Mouse (Mus musculus) kidney, postnatal 25 days (tissue): ENCODE measurements around the gene Ddx25.

Source experiments
- DNase-seq, 2 experiments: peaks; one replicate each; pipeline ENCODE4 v3.0.0; 2021; ENCODE audit warnings: mixed read lengths in 2 of 2

The Ddx25 gene

GRCm38 (mm10) chr9:35558257-35559008 lies at the start of gene Ddx25, which contains the start of gene Pus3:
Gene Ddx25, minus strand, starts transcription at chr9:35558528.
Gene Pus3, plus strand, starts transcription at chr9:35558595.
- DNase-seq: peak; percentile 7 to 40

GRCm38 (mm10) chr9:35607647-35608405 lies 49.5 kb upstream of the Ddx25 start:
- DNase-seq: no peak

DNA sequence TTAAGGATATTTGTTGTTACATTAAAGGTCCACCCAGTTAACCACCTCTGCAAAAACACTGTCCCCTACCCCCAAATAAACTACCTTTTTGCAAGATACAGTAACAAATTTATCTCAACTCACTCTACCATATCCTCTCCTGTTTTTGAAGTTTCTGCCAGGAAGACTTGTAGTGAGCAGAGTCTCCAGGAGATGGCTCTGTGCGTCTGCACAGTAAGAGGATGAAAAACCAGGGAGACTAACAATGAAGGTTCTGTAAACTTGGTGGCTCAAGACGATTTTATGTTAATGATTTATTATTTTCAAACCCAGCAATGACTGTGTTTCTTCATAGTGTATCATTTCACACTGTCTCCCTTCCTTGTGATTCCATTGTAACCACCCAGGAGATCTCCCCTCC lies 34.6 kb upstream of the Ddx25 start:
- DNase-seq: peak in 1 of 2 experiments; percentile 39

DNA sequence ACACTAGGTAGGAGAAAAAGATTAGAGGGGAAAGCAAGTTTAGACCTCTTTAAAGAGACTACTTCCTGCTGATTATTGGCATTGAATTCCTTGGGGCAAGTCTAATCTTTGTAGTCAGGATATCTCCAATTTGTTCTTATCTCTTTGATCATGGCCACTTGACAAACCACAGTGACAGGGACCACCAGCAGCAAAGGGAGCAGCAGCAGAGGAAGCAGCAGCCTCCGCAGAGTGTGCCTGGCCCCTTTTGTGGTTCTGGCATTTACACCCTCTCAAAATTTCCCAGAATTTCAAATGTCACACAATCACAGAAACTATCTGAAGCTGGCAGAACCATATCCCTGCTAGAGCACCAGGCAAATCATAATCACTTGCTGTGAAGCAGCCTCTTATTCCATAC lies 29.3 kb upstream of the Ddx25 start:
- no peak for DNase-seq

DNA sequence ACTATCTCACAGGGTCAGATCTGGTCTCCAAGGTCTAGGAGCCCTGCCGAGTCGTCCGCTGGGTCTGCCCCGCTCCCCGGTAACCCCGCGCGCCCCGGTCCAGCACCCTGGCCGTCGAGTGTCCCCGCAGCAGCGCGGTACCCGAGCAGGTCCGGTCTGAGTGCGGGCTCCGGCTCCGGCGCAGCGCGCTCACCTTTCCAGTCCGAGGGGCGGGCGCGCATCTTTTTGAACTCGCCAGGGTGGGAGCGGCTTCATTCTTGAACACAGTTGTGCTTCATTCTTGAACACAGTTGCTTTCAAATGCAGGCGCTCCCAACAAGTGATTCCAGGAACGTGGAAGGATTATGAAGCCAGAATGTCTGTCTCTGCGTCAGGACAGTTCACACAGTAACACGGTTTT lies 16.1 kb upstream of the Ddx25 start:
- no peak for DNase-seq

GRCm38 (mm10) chr9:35570663-35571062 lies 12.3 kb upstream of the Ddx25 start:
- DNase-seq: no peak

DNA sequence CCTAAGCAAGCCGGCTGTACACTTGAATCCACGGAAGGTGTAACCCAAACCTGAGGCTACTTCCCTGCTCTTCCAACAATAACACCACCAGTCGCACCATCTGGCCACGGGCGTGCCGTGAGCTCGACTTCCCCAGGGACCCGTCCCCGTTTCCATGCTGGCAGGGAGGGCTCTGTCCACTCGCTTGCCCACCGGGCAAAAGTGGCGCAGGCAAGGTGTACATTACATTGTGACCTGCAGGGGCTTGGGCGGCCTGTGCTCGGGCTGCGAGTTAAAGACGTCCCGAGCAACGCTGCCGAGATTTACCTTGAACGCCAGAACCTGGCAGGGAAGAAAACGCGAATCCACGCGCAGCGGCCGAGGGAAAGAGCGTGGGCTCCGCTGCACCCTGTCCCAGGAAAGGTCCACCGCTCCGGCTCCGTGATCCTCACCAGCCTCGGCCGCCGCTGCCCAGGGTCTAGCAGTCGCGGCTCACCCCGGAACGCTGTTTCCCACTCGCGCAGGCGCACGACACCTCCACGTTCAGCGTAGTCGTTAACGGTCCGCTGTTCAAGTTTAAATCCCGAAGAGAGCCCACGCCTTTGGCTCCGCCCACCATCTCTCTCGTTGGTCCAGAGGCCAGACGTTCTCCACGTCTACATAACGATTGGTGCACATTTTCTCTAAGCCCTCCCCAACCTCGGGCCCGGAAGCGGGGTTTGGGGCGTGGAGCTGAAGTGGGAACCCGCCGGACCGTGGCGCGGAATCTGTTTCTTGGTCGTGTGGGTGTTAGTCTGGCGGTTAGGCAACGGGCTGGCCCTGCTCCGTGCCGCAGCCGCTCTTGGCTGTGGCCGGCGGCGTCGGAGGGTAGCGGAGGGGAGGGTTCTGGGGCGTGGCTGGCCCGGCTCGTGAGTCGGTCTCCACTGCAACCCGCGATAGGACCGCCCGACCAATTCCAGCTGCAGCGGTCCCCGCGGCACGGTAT lies 11.5 kb upstream of the Ddx25 start, which contains the start of the genes Pate2 and Hyls1:
Gene Pate2, plus strand, starts transcription at position 714 of the 964 bp plus-strand sequence.
Gene Hyls1, minus strand, starts transcription at position 828 of the 964 bp plus-strand sequence.
- peak; percentile 97 for DNase-seq

GRCm38 (mm10) chr9:35567995-35568394 lies 9.7 kb upstream of the Ddx25 start:
- DNase-seq: no peak

GRCm38 (mm10) chr9:35564536-35565240 lies 6.4 kb upstream of the Ddx25 start:
- DNase-seq: no peak

- no peak for DNase-seq
Measured at GRCm38 (mm10) chr9:35561583-35561982, 3.3 kb upstream of the Ddx25 start.

- DNase-seq: no peak
Measured at GRCm38 (mm10) chr9:35561076-35561475, 2.7 kb upstream of the Ddx25 start.

DNA sequence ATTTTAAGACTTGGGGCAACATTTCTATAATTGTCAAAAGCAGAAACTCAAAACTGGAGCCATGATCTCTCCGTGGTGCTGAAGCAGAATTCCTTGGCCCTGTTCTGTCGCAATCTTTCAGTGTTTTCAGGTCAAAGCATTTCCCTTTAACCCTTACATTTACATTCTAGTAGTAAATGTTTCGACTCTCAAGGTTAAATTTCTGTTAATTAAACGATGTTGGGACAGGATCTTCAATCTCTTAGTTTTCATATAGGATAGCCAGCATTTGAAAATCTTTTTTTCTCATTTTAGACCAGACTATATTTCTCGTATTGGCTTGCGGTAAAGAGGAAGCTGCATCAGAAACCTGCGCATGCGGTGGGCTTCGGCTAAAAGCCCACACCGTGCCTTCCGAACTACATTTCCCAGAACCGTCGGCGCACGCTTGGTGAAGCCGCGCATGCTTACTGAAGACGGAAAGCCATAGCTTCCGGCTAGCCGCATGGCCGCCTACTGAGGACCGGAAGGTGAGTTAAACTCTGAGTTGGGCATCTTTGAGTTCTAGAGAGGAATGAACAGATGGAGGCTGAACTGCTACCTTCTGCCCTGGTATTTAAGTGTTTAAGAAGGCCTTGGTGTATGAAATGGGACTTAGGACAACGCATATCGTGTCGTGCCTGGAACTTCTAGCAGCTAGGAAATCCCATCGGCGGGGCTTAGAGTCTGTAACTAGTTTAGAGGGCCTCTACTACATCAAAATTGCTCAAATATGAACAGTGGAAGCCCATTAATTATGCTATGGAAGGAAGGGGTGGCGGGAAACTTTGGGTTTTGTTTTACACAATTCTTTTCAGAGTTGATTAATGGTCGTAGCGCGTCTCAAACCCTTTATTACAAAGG lies 922 bp upstream of the Ddx25 start:
- peak; percentile 82 to 88 for DNase-seq

- DNase-seq: no peak
Measured at GRCm38 (mm10) chr9:35556494-35557102, 1.7 kb downstream of the Ddx25 start.

GRCm38 (mm10) chr9:35548455-35548854 lies 9.9 kb downstream of the Ddx25 start:
- no peak for DNase-seq

DNA sequence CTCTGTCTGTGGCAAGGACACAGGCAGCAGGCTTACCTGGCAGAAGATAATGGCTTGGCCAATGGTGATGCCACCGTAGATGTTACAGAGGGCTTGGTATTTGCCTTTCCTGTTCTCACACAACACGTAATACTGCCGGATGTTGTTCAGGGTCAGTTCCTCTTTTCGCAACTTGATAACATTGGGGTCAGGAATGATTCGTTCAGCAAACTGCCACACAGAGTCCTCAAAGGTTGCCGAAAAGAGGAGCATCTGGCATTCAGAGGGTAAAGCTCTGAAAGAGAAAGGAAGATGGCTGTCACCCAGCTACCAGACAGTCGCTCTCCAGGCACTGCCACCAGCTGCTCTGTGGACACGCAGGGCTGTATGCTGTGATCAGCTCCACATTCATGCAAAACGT lies 11.6 kb downstream of the Ddx25 start:
- DNase-seq: no peak

DNA sequence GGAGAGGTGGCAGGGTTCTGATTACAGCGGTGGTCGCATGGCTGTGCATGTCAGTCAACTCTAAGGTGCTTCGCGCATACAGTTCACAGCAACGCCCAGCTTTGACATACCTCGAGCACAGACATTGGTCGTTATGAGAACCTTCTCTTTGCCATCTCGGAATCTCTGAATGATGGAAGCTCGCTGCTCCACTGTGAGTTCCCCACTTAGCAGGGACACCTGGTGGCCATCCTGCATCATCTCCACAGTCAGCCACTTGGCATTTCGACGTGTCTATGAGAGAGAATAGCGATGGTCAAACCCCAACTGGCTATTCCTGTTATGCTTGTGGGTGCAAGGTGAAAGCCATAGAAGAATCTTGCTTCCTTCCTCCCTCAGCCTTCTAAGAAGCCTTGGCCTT lies 12.6 kb downstream of the Ddx25 start:
- DNase-seq: no peak

GRCm38 (mm10) chr9:35544666-35545065 lies 13.7 kb downstream of the Ddx25 start:
- DNase-seq: peak in 1 of 2 experiments; percentile 22

DNA sequence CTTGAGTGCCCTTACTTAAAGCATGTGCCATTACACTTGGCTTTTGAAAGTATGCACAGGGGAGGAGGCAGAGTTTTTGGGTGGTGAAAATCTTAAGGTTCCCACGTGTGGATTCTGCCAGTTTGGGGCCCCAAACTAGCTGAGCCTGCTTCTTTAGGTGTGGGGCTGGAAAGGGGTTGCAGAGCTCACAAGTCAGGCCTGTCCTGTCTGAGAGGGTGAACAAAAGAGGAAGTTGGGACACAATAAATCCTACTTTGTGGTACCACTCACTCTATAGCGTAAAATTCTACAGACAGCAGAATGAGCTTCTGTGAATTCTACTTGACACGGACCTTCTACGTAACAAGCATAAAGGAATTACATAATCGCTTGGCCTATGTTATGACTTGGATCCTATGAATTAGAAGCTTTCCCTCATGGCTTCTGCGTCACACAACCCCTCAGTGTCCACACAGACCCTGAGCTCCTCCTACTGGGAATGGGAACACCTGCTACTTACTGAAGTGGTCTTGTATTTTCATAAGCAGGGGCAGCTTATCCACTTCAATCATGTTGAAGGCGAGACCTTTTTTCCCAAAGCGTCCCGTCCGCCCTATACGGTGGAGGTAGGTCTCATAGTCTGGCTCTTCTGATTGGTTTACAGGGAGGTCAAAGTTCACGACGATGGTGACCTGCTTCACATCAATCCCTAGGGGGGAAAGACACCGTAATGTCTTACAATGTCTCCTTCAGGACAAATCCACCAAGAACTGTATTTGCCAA lies 15.0 kb downstream of the Ddx25 start:
- no peak for DNase-seq

DNA sequence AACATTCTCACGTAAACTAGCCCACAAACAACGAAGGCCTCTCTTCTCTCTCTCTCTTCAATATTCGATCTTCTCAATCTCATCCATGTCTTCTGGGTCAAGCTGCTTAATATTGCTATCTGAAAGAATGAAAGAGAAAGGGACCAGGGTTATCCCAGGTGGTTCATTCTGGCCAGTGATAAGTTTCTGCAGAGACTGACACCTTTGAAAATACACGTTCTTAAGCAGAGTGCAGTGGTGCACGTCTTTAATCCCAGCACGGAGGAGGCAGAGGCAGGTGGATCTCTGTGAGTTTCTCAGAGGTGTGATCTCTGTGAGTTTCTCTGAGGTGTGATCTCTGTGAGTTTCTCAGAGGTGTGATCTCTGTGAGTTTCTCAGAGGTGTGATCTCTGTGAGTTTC lies 16.4 kb downstream of the Ddx25 start:
- DNase-seq: no peak

- peak; percentile 75 to 91 for DNase-seq
Measured at GRCm38 (mm10) chr9:35541488-35541887, 16.8 kb downstream of the Ddx25 start.
